Mouse (Mus musculus) gastrocnemius, adult 18-20 months (tissue): Measurements from ENCODE around the gene Gm35549. TPM values are rescaled to one million over a fixed set of nuclear protein-coding genes. Genes with fewer than 3 reads are reported as not detected.
"Not testable (repeated sequence)": the region's sequence is repeated elsewhere in the genome, so short reads cannot be mapped to it uniquely, and the experiment has no call there.

Experiments used
- DNase-seq: peaks from one replicate; pipeline ENCODE4 v3.0.0; 2021; ENCODE audit warnings: low spot score
- long read RNA-seq, 2 experiments: library from polyadenylated mRNA; stranded (forward); transcript quantifications; one replicate each; pipeline ENCODE4 v2.0.0; 2021
- total RNA-seq, 2 experiments: library from RNA; stranded (reverse); gene quantifications; 2 replicates each; pipeline ENCODE4 v1.2.3; 2021

Gm35549 gene
- not detected for total RNA-seq
- long read RNA-seq, experiment 1, result 0 reads
- long read RNA-seq, experiment 2, result 0 reads

DNA sequence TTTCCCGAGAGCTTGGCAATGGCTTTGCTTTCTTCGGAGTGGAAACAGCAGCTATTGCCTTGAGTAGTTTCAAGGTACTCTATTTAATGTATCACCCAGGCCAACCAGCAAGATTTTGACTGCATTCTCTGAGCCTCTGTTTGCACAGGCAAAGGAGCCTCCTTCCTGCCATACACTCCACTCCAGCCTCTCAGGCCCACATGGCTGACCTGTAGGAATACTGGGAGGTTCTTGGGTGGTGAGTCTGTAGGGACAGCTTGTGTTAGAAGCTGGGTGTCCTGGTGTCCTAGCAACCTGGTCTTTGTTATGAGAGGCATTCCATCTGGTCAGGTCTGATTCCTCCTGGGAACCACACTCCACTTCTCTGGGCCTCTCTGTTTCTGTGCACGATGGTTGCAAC is at the start of gene Gm35549:
Gene Gm35549 (minus strand): TSS at position 276 of the 400 bp plus-strand sequence.
- DNase-seq, result no peak

DNA sequence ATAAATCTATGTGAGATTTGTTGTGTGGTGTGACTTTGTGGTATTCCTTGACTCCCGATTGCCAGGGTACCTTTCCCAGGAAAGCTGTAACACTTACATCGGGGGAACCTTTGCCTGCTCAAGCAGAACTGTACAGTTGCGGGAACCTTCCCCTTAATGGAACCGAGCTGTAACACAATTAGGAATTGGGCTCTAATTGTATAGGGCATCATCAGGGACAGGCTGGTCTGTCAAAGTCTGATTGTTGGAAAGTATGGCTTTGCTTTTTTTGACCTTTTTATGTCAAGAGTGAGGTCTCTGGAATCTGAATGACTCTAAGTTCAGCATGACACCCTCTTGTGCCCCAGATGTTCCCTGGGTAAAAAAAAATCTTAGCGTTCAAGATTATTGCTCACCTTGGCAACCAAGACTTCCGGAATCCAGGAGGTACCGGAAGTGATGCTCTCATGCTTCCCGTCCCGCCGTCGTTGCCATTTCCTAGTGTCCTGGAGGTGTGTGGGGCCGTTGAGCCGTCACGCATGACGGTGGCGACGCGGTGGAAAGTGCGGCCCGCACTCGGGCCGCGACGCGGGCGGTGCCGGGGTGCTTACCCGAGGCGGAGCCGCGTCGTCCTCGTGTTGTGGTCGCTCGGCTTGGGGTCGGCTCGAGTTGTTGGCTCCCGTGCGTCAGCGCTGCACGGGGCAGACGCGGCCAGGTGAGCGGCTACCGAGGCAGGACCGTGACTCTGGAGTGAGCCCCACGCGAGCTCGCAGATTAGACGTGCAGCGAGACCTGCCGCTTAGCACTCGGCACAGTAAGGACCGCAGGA is 42.7 kb upstream of the Gm35549 start:
- peak; percentile 54 for DNase-seq

DNA sequence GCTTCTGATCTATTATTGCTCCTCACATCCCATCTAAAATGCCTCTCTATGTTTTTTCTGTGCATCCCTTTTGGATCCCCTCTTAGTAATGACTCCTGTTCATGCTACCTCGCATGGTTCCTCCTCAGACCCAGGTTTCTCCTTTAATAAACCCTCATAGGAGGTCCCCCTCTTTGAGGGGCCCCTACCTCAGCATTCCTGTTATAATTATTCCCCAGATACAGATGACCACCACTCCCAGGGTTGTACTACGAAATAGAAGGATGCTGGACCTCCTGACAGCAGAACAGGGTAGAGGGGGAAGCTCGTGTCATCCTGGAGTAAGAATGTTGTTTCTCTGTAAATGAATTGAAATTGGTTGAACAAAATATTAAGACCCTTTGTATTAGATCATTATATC is 41.5 kb upstream of the Gm35549 start, which contains the start of gene Zkscan7:
Gene Zkscan7 (plus strand): TSS at position 301 of the 400 bp plus-strand sequence.
- no peak for DNase-seq

DNA sequence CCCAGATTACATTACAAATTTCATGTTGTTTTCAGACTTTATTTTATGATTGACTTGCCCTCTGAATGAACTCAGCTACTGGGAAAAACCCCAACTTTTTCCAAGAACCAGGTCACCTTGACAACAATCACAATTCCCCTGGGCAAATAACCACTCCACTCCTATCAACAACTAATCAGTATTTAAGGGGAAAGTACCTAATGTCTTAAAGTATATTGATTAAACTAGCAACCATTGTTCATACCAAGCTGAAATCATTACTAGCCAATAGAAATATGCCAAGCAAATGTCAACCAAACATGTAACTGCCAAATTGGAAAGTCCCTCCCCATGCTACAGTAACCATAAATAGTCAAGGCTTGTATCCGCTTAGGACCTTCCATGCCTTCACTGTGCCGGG is 31.3 kb upstream of the Gm35549 start:
- no peak for DNase-seq

DNA sequence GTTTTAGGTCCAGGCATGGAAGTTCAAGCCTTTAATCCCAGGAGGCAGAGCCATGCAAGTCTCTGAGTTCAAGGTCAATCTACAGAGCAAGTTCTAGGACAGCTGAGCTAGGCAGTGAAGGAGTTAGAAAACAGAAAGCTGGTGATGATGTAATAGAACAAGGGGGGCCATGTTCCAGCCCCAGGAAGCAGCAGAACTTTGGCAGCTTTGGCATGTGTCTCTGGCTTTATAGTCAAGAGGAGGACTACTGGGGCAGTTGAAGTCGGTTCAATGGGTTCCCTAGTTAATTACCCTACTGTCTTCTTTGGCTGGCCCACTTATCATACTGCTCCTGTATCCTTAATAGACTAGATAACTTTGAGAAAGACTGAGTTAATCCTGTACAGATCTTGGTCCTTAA is 30.8 kb upstream of the Gm35549 start:
- no peak for DNase-seq

DNA sequence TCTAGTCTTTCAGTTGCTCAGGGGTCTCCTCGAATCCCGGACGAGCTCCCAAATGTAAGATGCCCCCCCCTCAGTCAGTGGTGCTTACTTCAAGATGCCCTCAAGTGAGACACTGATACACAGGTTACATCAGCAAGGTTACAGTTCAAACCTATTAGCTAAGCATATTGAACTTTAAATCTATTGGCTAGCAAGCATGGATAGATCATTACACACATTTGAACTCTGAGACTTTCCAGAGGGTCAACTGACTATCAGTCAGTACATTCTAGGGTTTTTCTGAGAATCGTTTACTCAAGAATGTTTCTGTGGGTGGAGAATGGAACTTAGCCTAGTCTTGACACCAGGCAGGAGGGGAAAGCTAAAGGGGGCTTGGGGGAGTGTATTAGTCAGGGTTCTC is 28.8 kb upstream of the Gm35549 start:
- no peak for DNase-seq

DNA sequence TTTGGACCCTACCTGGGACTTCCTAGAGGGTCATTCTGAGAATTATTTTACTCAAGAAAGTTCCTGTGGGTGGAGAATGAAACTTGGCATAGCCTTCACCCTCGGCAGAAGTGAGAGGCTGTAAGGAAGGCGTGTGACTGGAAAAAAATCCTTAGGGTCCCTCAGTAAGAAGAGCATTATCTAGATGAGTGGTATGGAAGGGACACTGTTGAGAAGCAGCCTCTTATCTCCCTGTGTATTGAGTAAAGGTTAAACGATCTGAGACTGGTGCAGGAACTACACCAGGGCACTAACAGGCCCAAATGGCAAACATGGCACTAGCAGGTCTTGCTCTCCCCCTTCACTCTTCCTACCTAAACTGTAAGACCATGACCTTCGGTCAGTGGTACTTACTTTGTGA is 22.4 kb upstream of the Gm35549 start:
- no peak for DNase-seq

DNA sequence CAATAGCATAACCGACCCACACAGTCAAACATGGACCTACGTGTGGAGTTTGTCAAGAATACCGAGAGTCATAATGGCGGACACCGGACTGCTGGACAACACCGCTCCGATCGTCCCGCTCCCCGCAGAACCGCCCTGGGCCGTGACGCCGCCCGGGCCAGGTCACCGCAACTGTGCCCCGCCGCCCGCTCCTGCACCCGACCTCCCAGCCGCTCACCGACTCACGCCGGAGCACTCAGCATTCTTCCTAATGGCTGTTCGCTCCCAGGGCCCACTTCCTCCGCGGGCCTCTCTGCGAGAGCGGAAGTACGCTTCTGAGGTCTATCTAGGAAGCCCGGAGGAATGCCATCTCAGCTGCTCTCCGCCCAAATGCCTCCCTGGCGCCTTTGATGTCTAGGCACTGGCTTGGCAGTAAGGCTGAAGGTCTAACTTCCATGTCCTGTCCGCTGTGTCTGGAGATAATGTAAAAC is 21.9 kb upstream of the Gm35549 start, which contains the start of gene Zfp445:
Gene Zfp445 (minus strand): TSS at position 310 of the 470 bp plus-strand sequence.
- DNase-seq, result peak; percentile 76

DNA sequence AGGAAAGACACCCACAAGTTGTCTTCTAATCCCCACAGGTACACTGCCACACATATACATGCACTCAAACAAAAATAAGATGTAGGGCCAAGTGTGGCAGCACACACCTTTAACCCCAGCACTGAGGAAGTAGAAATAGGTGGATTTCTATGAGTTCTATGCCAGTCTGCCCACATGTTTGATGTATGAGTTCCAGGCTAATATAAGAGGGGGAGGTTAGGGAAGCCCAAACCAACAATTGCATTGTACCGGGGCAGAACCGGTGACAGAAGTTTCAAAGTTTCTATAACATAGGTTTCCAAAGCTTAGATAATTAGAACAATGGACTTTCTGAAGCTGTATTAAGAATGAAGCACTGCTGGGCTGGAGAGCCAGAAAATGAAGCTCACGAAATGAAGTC is 21.0 kb upstream of the Gm35549 start:
- DNase-seq, result no peak

DNA sequence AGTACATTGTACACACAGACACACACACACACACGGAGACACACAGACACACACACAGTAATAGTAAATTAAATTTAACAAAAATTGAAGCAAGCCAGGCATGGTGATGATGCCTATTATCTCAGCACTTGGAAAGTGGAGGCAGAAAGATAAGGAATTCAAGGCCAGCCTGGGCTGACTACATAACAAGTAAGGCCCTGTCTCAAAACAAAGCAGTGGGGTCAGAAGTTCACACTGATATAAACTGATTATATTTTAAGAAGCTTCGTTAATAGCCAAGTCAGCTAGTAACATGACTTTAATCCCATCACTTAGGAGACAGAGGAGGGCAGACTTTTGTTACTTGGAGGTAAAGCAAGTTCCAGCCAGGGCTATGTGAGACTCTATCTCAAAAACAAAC is 19.9 kb upstream of the Gm35549 start:
- DNase-seq, result no peak

DNA sequence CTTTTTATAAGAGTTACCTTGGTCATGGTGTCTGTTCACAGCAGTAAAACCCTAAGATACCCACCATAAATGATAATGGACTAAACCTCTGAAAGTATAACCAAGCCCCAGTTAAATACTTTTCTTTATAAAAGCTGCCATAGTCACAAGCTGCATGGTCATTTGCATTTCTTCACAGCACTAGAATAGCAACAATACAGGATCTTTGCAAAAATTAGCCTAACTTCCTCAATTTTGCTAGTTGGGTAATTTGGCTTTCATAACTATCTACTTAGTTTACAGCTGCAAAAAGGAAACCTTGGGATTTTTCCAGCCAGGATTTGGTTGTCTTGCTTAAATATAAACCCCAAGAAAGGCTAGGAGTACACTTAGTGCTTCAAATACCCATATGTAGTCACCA is 16.9 kb upstream of the Gm35549 start:
- no peak for DNase-seq

DNA sequence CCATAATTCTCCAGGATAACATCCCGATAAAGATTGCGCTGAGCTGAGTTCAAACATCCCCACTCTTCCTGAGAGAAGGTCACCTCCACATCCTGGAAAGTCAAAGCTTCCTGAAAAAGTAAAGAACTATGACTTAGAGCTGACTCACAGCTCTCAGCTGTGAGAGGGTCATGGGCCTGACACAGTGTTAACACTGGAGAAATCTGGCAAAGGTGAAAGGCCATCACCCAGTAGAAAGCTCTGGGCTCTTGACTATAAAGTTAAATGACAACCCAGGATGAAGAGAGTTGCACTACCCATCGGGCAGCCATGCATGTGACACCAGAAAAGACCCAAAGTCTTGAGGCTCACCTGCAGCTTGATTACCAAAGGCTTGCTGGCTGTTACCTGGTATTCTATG is 12.9 kb upstream of the Gm35549 start:
- DNase-seq, result no peak

DNA sequence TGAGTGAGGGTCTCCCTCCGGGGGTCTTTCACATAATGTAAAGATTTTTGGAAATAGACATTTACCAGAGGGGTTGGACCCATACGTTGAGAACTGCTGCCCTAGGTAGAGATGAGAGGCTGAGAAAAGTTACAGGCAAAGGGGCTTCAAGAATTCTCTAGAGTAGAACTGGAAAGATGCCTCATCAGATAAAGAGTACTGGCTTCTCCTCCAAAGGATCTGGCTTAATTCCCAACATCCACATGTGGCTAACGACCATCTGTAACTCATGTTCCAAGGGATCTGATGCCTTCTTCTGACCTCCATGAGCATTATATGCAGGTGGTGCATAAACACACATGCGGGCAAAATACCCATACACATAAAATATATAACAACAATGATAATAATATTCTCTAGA is 11.8 kb upstream of the Gm35549 start:
- no peak for DNase-seq

DNA sequence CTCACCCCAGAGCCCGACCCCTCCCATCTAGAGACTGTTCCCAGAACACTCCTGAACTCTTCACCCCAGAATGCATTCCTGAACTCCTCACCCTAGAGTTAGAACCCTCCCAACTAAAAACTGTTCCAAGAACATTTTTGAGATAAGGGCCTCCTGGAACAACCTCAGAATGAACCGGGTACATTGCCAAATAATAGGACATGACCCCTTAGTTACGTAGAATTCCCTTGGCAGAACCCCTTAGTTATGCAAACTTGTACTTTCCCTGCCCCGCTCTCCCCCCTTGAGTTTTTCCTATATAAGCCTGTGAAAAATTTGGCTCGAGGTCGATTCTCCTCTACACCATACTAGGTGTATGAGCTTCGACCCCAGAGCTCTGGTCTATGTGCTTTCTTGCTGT is 11.3 kb upstream of the Gm35549 start:
- not testable (repeated sequence) for DNase-seq

DNA sequence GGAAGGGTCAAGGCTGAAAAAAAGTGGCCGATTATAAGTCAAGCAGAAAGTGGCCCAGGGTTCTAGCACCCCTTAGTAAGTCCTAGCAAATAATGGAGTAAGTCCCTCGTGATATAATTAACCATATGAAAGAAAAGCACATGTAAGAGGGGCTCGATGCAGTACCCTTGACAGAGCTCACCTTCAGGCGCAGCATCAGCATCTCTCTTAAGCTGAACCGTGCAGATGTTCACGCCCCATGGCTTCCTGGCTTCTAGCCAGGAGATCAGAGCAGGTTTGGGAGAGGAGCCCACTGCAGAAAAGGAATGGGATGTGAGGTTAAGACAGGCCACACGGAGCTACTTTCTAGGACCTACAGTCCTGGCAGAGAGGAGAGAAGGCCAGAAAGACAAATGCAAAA is 10.7 kb upstream of the Gm35549 start:
- no peak for DNase-seq

DNA sequence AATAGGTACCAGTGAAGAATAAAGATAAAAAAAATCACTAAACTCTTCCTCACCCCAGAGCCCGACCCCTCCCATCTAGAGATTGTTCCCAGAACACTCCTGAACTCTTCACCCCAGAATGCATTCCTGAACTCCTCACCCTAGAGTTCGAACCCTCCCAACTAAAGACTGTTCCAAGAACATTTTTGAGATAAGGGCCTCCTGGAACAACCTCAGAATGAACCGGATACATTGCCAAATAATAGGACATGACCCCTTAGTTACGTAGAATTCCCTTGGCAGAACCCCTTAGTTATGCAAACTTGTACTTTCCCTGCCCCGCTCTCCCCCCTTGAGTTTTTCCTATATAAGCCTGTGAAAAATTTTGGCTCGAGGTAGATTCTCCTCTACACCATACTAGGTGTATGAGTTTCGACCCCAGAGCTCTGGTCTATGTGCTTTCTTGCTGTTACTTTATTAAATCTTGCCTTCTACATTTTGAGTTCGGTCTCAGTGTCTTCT is 4.0 kb upstream of the Gm35549 start:
- DNase-seq, result not testable (repeated sequence)

DNA sequence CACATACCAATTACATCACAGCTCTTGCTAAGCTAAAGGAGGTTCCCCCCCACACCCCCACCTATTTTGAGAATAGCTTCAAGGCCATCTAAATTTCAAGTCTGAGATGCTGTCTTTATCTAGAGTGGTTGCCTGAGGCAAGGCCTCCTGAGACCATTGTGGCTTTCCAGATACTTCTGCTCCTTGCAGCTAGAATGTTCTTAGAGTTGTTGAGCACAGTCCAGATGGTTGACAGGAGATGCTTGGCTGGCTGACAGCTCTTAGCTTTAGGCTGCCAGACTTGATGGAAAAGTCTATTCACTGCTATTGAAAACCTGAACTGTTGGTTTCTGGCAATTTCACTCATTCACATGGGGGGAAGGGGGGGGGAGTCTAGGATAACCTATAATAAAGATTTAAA is 2.3 kb upstream of the Gm35549 start:
- no peak for DNase-seq

DNA sequence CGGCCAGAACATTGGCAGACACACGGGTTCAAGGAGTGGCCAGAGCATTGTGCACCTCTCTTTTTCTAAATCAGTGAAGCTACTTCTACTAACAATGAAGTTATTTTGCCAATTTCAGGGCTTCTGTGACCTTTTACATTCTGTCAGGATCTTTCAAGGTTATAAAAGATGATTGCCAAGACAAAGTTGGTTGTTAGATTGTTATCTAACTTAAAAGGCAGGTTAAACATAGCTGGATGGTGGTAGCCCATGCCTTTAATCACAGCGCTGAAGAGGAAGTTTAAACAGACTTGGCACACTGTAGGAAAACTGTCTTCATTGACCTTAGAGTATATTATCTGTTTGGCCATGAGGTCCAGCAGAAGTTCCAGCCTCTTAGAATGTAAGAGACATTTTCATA is 1.8 kb upstream of the Gm35549 start:
- DNase-seq, result no peak

DNA sequence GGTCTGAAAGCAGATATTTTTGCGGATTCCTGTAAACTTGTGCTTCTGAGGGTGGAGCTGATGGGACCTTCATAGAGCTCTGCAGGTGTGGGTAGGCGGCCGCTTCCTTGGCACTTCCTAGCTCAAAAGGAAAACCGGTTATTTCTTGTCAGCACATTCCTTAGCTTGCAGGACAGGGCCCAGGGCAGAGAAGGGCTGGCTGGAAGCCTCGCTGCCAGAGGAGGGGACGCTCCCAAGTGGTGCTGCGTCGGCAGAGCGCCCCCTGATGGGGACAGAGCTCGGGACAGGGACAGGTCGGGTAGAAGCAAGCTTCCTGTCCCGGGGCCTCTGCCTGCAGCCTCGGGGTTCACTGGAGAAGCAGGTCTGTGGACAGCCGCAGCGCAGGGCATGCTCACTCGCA is 6.2 kb downstream of the Gm35549 start:
- DNase-seq, result no peak

DNA sequence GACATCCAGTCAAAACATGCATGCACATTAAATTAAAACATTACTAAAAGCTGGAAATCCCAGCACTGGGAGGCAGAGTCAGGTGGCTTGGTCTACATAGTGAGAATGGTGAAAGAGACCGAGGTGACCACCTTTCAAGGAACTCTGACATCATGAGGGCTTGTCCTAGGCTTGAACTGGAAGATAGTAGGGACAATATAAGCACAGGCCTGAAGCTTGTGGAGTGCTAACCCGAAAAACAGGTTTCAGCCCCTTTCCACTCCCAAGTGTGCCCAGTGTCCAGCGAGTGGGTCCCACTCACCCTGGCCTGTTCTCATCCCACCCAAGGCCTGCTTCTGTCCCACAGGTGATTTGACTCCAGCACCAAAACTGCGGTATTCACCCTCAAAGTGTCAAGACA is 6.6 kb downstream of the Gm35549 start:
- DNase-seq, result no peak

DNA sequence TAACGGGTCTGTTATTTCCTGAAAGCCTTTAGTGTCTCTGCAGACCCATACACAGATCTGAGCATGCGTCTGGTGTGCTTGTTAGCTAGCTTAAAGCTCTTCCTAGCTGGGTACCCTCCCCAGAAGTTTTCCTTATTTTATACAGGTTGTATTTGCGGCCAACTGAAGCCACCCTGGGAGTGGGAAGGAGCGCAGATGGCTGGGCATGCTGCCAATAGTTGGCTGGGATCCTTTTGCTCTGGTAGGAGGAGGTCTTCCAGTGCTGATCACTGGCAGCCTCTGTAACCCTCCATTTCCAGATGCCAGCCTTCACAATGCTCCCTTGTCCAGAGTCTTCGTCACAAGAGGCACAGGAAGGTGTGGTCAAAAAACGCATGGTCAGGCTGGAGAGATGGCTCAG is 7.0 kb downstream of the Gm35549 start:
- DNase-seq, result no peak

DNA sequence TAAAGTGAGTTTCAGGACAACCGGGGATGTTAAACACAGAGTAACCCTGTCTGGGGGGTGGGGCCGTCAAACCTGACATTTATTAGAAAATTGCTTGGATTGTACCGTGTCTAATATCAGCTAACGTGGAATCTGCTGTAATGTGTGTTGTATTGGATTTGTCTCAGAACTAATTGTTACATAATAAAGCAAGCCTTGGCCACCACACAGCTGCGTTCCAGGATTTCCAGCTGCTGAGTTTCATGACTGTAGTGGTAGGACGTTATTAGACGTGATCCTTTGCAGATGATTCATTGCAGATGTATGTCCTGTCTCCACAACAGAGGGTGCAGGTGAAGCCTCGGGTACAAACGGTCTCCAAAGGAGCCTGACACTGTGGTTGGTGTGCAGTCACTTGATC is 7.7 kb downstream of the Gm35549 start:
- DNase-seq, result no peak

DNA sequence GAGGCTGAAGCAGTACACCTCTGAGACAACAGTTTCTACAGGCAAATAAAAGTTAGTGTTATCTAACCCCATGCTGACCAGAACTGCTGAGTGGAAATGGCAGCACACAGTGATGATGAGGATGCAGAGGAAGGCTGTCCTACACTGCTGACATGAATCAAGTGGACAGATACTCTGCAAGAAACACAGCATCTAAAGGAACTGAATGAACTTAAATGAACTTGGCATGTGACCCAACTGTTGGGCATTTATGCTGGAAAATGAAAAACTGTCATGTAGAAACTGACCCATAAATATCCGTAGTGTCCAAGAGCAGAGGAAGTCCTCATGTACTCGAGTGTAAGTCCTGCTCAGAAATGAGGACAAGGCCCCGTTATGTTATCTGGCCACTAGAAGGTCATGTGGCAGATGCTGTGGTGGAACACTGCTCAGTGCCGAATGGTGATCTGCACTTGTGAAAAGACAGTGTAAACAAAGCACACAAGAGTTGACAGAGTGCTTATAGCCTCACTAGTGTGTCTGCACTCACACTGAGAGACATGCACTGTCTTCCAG is 13.9 kb downstream of the Gm35549 start:
- no peak for DNase-seq
